Comparison of ENCODE assay signal across 9 mouse cellular contexts in the genomic region with DNA sequence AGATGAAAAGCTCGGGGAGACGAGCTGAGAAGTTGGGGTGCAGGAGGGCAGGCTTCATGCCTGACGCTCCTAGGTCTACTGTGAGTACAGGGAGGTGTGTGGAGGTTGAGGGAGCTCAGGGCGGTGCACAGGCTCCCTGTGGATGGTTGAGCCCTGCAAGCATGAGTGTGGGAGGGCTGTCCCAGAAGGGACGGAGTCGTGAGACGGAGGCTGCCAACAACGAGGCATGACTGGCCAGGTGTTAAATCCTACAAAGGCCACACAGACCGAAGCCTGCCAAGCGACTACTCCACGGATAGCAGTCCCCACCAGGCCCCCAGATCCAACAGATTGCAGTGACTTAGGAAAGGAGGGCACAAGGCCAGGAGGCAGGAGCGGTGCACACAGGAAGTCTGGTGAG. TPM values are rescaled to one million over a fixed set of nuclear protein-coding genes. Genes with fewer than 3 reads are reported as not detected.
DNase-seq lines count a peak whose midpoint lies in the region.
"Had no signal": no experiment of that assay in that cellular context is flagged by ENCODE, and none has a peak within 500 bp of the region (broad histone marks: within the 10 kb centered on the region; RNA-seq: fewer than 3 reads in every experiment).

No protein-coding gene starts in this region.

- peak; percentile 63 for DNase-seq in layer of hippocampus, adult 9-11 months
- DNase-seq in layer of hippocampus, postnatal 14 days (ENCODE audit: low spot score in 2 of 2), result no peak
- DNase-seq in cerebellum, adult 11-12 months, result peak; percentile 83
- peak; percentile 82 to 84 for DNase-seq in cerebellum, postnatal 25 days
- DNase-seq in left cerebral cortex, postnatal 4 days, result peak; percentile 58
- DNase-seq in adrenal gland, postnatal 25 days, result no peak
- DNase-seq in adrenal gland, postnatal 10 days, result no peak
- DNase-seq in T-cell, adult 2 months (ENCODE audit: low spot score), result no peak
- DNase-seq: heart, adult 18-20 months had no signal

- intact Hi-C loops in left cerebral cortex, postnatal 4 days (cut with DNase I), result no loop called here

RNA-seq across cellular contexts. Expression of a gene that starts 2.7 kb away (rescaled TPM):
- 10 to 100 TPM; 20.8 to 24.4 TPM for total RNA-seq in layer of hippocampus, postnatal 14 days (2021)
- 1 to 10 TPM; 5.3 to 6.7 TPM for total RNA-seq in left cerebral cortex, postnatal 4 days (2021)
- total RNA-seq in adrenal gland, postnatal 25 days (2021), result 1.00 and 1.6 TPM in 2 replicates
- 1 to 10 TPM; 1.6 to 1.8 TPM for total RNA-seq in adrenal gland, postnatal 10 days (2021)

Comparison
In these comparisons a context has a peak if more than half of its experiments do, and no peak if none do; other contexts are left out.
1. DNase-seq: peak in layer of hippocampus, adult 9-11 months (single experiment), cerebellum, adult 11-12 months (single experiment), cerebellum, postnatal 25 days (2 of 2) and left cerebral cortex, postnatal 4 days (single experiment); none in layer of hippocampus, postnatal 14 days (0 of 2), adrenal gland, postnatal 25 days (single experiment), adrenal gland, postnatal 10 days (single experiment) and T-cell, adult 2 months (single experiment).